Mouse (Mus musculus) megakaryocyte, embryonic 14.5 days (primary cell): ENCODE results near the gene Cep78.

ENCODE experiments used
- FLI1 ChIP-seq: IDR thresholded peaks from 2 replicates; pipeline ENCODE4 v1.6.1; 2012; ENCODE audit warnings: low read length, inconsistent platforms, mixed read lengths
- GATA1 ChIP-seq: IDR thresholded peaks from 3 replicates; pipeline ENCODE4 v1.6.1; 2012; ENCODE audit warnings: mixed read lengths, low read length, inconsistent platforms, borderline replicate concordance

DNA sequence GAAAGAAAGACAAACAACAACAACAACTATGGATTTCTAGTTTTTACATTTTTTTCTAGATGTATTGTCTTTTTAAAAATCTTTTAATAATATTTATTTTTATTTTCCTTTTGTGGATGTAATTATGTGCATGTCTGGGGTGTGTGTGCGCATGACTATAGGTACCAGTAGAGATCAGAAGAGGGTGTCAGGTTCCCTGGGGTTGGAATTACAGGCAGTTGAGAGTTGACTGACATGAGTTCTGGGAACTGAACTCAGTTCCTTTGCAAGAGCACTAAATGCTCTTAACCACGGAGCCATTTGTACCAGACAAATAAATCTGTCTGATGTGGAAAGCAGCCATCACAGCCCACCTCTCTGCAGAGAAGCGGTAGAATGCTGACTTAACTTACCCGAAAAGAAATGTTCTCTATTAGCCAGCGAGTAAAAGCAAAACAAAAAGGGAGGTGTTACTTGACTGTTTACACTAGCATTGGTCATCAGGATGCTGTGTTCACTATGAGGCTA lies 44.0 kb upstream of the Cep78 start:
- no peak for TF ChIP-seq GATA1
- no peak for TF ChIP-seq FLI1
